Mouse (Mus musculus): Measurements from ENCODE around the gene Camk2b. TPM values are rescaled to one million over a fixed set of nuclear protein-coding genes. Genes with fewer than 3 reads are reported as not detected.
A peak's percentile ranks its signal among the peaks of the same experiment; 100 is the strongest.
"Not testable (repeated sequence)": the region's sequence is repeated elsewhere in the genome, so short reads cannot be mapped to it uniquely, and the experiment has no call there.

Camk2b gene
- 8.9 and 12.8 TPM in 2 replicates for polyA plus RNA-seq (2011; ENCODE audit: insufficient read depth, insufficient read length, low read depth, missing spikeins)

GRCm38 (mm10) chr11:6066176-6066575, at the start of gene Camk2b:
Gene Camk2b (minus strand): TSS chr11:6066362.
- H3K9ac ChIP-seq (ENCODE audit: low read depth, poor library complexity, severe bottlenecking), result peak within 1 kb of the TSS; percentile 90
- no peaks in the 10 kb centered on the region for H3K9me3 ChIP-seq (replicated peaks; ENCODE audit: control insufficient read depth, insufficient read depth, low read length, poor library complexity, severe bottlenecking)
- no peak for TF ChIP-seq CTCF (IDR thresholded peaks at IDR 0.05; ENCODE audit: low read depth, low read length)
- no peak for TF ChIP-seq POLR2A (IDR thresholded peaks at IDR 0.05; ENCODE audit: insufficient read depth, low read length)
- TF ChIP-seq EP300 (IDR thresholded peaks at IDR 0.05; ENCODE audit: insufficient read depth, low read depth, low read length), result no peak
- H3K27me3 ChIP-seq (ENCODE audit: control insufficient read depth, insufficient read depth, low read length, poor library complexity, severe bottlenecking), result peaks cover 16% of the 10 kb centered on the region
- no peaks in the 10 kb centered on the region for H3K36me3 ChIP-seq (ENCODE audit: control insufficient read depth, insufficient read depth, low read length, poor library complexity, severe bottlenecking)
- peaks cover 10% of the 10 kb centered on the region for H3K4me1 ChIP-seq (ENCODE audit: control insufficient read depth, insufficient read depth, low read length)
- H3K27ac ChIP-seq (ENCODE audit: insufficient read depth, low read length), result no peak within 1 kb of the TSS
- H3K4me3 ChIP-seq (ENCODE audit: low read depth, low read length), result peak within 1 kb of the TSS; percentile 77

- no peaks in the 10 kb centered on the region for H3K4me1 ChIP-seq (ENCODE audit: control insufficient read depth, insufficient read depth, low read length)
- no peaks in the 10 kb centered on the region for H3K27me3 ChIP-seq (ENCODE audit: control insufficient read depth, insufficient read depth, low read length, poor library complexity, severe bottlenecking)
- no peaks in the 10 kb centered on the region for H3K9me3 ChIP-seq (replicated peaks; ENCODE audit: control insufficient read depth, insufficient read depth, low read length, poor library complexity, severe bottlenecking)
- H3K27ac ChIP-seq (ENCODE audit: insufficient read depth, low read length), result no peak overlapping the region
- TF ChIP-seq POLR2A (IDR thresholded peaks at IDR 0.05; ENCODE audit: insufficient read depth, low read length) (no peak), EP300 (IDR thresholded peaks at IDR 0.05; ENCODE audit: insufficient read depth, low read depth, low read length) (no peak), CTCF (IDR thresholded peaks at IDR 0.05; ENCODE audit: low read depth, low read length) (no peak)
- no peak overlapping the region for H3K9ac ChIP-seq (ENCODE audit: low read depth, poor library complexity, severe bottlenecking)
- H3K36me3 ChIP-seq (ENCODE audit: control insufficient read depth, insufficient read depth, low read length, poor library complexity, severe bottlenecking), result peaks cover 32% of the 10 kb centered on the region
- H3K4me3 ChIP-seq (ENCODE audit: low read depth, low read length), result no peak overlapping the region
Observed at GRCm38 (mm10) chr11:6111734-6112484, 45.7 kb upstream of the Camk2b start.

GRCm38 (mm10) chr11:6109990-6110389, 43.8 kb upstream of the Camk2b start:
- no peaks in the 10 kb centered on the region for H3K4me1 ChIP-seq (ENCODE audit: control insufficient read depth, insufficient read depth, low read length)
- no peak overlapping the region for H3K9ac ChIP-seq (ENCODE audit: low read depth, poor library complexity, severe bottlenecking)
- no peak overlapping the region for H3K27ac ChIP-seq (ENCODE audit: insufficient read depth, low read length)
- H3K4me3 ChIP-seq (ENCODE audit: low read depth, low read length), result no peak overlapping the region
- H3K9me3 ChIP-seq (replicated peaks; ENCODE audit: control insufficient read depth, insufficient read depth, low read length, poor library complexity, severe bottlenecking), result no peaks in the 10 kb centered on the region
- no peak for TF ChIP-seq POLR2A (IDR thresholded peaks at IDR 0.05; ENCODE audit: insufficient read depth, low read length)
- no peaks in the 10 kb centered on the region for H3K27me3 ChIP-seq (ENCODE audit: control insufficient read depth, insufficient read depth, low read length, poor library complexity, severe bottlenecking)
- peaks cover 40% of the 10 kb centered on the region for H3K36me3 ChIP-seq (ENCODE audit: control insufficient read depth, insufficient read depth, low read length, poor library complexity, severe bottlenecking)

- H3K27ac ChIP-seq (ENCODE audit: insufficient read depth, low read length), result no peak overlapping the region
- no peaks in the 10 kb centered on the region for H3K4me1 ChIP-seq (ENCODE audit: control insufficient read depth, insufficient read depth, low read length)
- H3K9me3 ChIP-seq (replicated peaks; ENCODE audit: control insufficient read depth, insufficient read depth, low read length, poor library complexity, severe bottlenecking), result no peaks in the 10 kb centered on the region
- TF ChIP-seq EP300 (IDR thresholded peaks at IDR 0.05; ENCODE audit: insufficient read depth, low read depth, low read length) (no peak), CTCF (IDR thresholded peaks at IDR 0.05; ENCODE audit: low read depth, low read length) (no peak), POLR2A (IDR thresholded peaks at IDR 0.05; ENCODE audit: insufficient read depth, low read length) (no peak)
- H3K27me3 ChIP-seq (ENCODE audit: control insufficient read depth, insufficient read depth, low read length, poor library complexity, severe bottlenecking), result no peaks in the 10 kb centered on the region
- no peak overlapping the region for H3K4me3 ChIP-seq (ENCODE audit: low read depth, low read length)
- no peak overlapping the region for H3K9ac ChIP-seq (ENCODE audit: low read depth, poor library complexity, severe bottlenecking)
- peaks cover 40% of the 10 kb centered on the region for H3K36me3 ChIP-seq (ENCODE audit: control insufficient read depth, insufficient read depth, low read length, poor library complexity, severe bottlenecking)
Observed at GRCm38 (mm10) chr11:6108296-6108695, 42.1 kb upstream of the Camk2b start.

GRCm38 (mm10) chr11:6107722-6108121, 41.6 kb upstream of the Camk2b start:
- peaks cover 36% of the 10 kb centered on the region for H3K36me3 ChIP-seq (ENCODE audit: control insufficient read depth, insufficient read depth, low read length, poor library complexity, severe bottlenecking)
- no peak overlapping the region for H3K27ac ChIP-seq (ENCODE audit: insufficient read depth, low read length)
- TF ChIP-seq EP300 (IDR thresholded peaks at IDR 0.05; ENCODE audit: insufficient read depth, low read depth, low read length) (no peak), POLR2A (IDR thresholded peaks at IDR 0.05; ENCODE audit: insufficient read depth, low read length) (no peak), CTCF (IDR thresholded peaks at IDR 0.05; ENCODE audit: low read depth, low read length) (no peak)

GRCm38 (mm10) chr11:6104734-6105133, 38.6 kb upstream of the Camk2b start:
- Histone ChIP-seq H3K4me1 (ENCODE audit: control insufficient read depth, insufficient read depth, low read length) (no peaks in the 10 kb centered on the region), H3K27ac (ENCODE audit: insufficient read depth, low read length) (no peak overlapping the region), H3K36me3 (ENCODE audit: control insufficient read depth, insufficient read depth, low read length, poor library complexity, severe bottlenecking) (peaks cover 17% of the 10 kb centered on the region), H3K27me3 (ENCODE audit: control insufficient read depth, insufficient read depth, low read length, poor library complexity, severe bottlenecking) (no peaks in the 10 kb centered on the region), H3K9ac (ENCODE audit: low read depth, poor library complexity, severe bottlenecking) (no peak overlapping the region), H3K9me3 (replicated peaks; ENCODE audit: control insufficient read depth, insufficient read depth, low read length, poor library complexity, severe bottlenecking) (no peaks in the 10 kb centered on the region), H3K4me3 (ENCODE audit: low read depth, low read length) (no peak overlapping the region)
- TF ChIP-seq CTCF (IDR thresholded peaks at IDR 0.05; ENCODE audit: low read depth, low read length) (no peak), POLR2A (IDR thresholded peaks at IDR 0.05; ENCODE audit: insufficient read depth, low read length) (no peak), EP300 (IDR thresholded peaks at IDR 0.05; ENCODE audit: insufficient read depth, low read depth, low read length) (no peak)

More at GRCm38 (mm10) chr11:6107722-6108121, 41.6 kb upstream of the Camk2b start:
- Histone ChIP-seq H3K4me1 (ENCODE audit: control insufficient read depth, insufficient read depth, low read length) (no peaks in the 10 kb centered on the region), H3K4me3 (ENCODE audit: low read depth, low read length) (no peak overlapping the region), H3K9me3 (replicated peaks; ENCODE audit: control insufficient read depth, insufficient read depth, low read length, poor library complexity, severe bottlenecking) (no peaks in the 10 kb centered on the region), H3K27me3 (ENCODE audit: control insufficient read depth, insufficient read depth, low read length, poor library complexity, severe bottlenecking) (no peaks in the 10 kb centered on the region), H3K9ac (ENCODE audit: low read depth, poor library complexity, severe bottlenecking) (no peak overlapping the region)

GRCm38 (mm10) chr11:6096637-6097036, 30.5 kb upstream of the Camk2b start:
- not testable (repeated sequence) for H3K4me3 ChIP-seq (ENCODE audit: low read depth, low read length); H3K9ac ChIP-seq (ENCODE audit: low read depth, poor library complexity, severe bottlenecking); H3K9me3 ChIP-seq (replicated peaks; ENCODE audit: control insufficient read depth, insufficient read depth, low read length, poor library complexity, severe bottlenecking); H3K4me1 ChIP-seq (ENCODE audit: control insufficient read depth, insufficient read depth, low read length); H3K27me3 ChIP-seq (ENCODE audit: control insufficient read depth, insufficient read depth, low read length, poor library complexity, severe bottlenecking); H3K36me3 ChIP-seq (ENCODE audit: control insufficient read depth, insufficient read depth, low read length, poor library complexity, severe bottlenecking); H3K27ac ChIP-seq (ENCODE audit: insufficient read depth, low read length)
